Mouse (Mus musculus) gastrocnemius, adult 8-10 months (tissue): ENCODE results near the gene 1500015O10Rik. TPM values are rescaled to one million over a fixed set of nuclear protein-coding genes. Genes with fewer than 3 reads are reported as not detected.

Experiments
- DNase-seq, 2 experiments: peaks; one replicate each; pipeline ENCODE4 v3.0.0; 2022; ENCODE audit warnings: low spot score in 2 of 2
- total RNA-seq, 4 experiments: library from RNA; stranded (reverse); gene quantifications; 2 replicates each; pipeline ENCODE4 v1.2.4; 2022

The 1500015O10Rik gene
- total RNA-seq, result 1 to 10 TPM in 2 of 4 experiments, under 1 TPM in 2; 0.36 to 6.5 (median 1.5) TPM

GRCm38 (mm10) chr1:43730491-43730924 is at the start of gene 1500015O10Rik:
Gene 1500015O10Rik (plus strand): TSS chr1:43730602.
- DNase-seq, result peak; percentile 7 to 29

- DNase-seq, result no peak
These were observed 40.4 kb upstream of the 1500015O10Rik start for GRCm38 (mm10) chr1:43689983-43690382.

- no peak for DNase-seq
These were observed 39.9 kb upstream of the 1500015O10Rik start for GRCm38 (mm10) chr1:43690507-43690906.

DNA sequence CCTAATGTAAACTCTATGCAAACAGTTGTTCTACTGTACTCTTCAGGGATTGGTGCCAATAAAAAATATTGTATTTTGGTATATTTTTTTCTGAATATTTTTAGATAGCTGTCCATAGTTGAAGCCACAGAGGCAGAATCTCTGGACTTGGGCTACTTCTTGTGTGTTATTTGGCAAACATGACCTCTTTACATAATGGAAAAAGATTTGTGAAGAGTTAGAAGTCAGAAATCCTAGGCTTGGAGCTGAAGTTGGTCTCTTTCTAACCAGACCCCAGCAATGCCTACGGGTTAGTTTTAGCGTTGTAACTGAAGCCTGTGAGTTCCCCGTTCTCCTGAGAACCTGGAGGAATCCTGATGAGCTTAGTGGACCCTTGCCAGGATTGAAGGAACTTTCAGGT is 36.3 kb upstream of the 1500015O10Rik start:
- DNase-seq, result no peak

DNA sequence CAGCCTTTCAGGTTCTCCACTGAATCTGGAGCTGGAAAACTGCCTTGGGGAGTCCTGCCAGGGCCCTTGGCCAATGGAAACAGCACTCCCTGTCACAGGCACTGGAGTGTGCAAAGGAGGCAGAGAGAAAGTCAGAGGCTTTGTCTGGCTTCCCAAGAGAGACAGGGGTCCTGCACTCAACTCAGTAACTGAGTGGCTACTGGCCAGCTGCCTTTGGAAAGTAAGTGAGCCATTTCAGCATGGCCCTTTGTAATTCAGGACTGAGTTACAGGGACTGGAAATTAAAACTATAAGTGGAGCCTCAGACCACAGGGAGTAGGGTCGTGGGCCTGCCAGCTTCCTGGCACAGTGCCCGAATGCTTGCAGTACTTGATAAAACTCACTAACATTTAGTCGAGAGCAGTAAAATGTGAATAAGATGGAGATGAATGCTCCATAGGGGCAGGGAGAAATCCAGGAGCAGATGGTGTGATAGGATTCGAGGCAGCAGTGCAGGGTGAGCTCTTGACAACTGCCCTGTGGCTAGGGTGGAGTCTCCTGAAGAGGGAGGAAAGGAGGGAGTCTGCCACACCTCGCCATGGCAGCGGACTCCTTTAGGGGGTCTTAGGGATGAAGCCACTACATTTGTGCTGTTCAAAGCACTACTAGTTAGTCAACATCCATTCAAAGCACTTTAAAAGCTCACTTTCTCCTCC is 35.4 kb upstream of the 1500015O10Rik start:
- peak; percentile 74 to 82 for DNase-seq

- no peak for DNase-seq
These were observed 31.8 kb upstream of the 1500015O10Rik start for GRCm38 (mm10) chr1:43698577-43699000.

DNA sequence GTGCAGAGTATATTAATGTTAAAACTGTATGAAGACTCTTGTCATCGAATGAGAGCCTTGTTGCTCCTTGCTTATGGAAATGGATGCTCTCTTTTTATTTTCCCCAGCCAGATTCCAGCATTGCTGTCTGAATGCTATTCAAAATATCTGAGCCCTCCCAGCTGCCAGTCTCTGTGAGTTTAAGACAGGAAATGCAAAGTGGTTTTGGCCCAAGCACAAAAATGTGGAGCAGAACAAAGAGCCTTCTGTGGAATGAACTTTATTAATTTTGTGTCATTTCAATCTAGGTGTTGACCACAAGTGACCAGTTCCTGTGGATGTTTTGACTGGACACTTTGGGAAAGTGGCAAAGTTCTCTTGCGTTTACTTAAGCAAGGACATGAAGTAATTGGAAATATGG is 15.6 kb upstream of the 1500015O10Rik start:
- no peak for DNase-seq

- no peak for DNase-seq
These were observed 12.4 kb upstream of the 1500015O10Rik start for GRCm38 (mm10) chr1:43717967-43718366.

GRCm38 (mm10) chr1:43718793-43719192 is 11.6 kb upstream of the 1500015O10Rik start:
- DNase-seq, result no peak

DNA sequence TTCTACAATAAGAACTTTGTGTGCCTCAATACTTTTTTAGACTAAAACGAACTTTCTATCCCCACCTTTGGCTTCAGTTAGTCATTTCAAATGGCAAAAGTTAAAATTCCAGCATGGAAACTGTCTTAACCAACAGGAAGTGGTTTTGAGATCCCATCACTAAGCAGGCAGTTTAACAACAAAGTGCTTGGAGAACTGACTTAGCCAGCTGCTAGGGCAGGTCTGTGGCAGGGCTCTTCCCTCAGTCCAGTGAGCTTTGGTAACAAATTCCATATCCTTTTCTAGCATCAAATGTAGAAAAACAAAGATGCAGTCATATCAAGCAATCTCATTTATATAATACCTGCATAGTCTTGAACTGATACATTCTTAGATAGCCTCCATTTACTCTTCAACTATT is 7.9 kb upstream of the 1500015O10Rik start:
- DNase-seq, result no peak

GRCm38 (mm10) chr1:43732100-43732499 is 1.7 kb downstream of the 1500015O10Rik start:
- DNase-seq, result no peak

- DNase-seq, result no peak
These were observed 2.3 kb downstream of the 1500015O10Rik start for GRCm38 (mm10) chr1:43732657-43733056.

DNA sequence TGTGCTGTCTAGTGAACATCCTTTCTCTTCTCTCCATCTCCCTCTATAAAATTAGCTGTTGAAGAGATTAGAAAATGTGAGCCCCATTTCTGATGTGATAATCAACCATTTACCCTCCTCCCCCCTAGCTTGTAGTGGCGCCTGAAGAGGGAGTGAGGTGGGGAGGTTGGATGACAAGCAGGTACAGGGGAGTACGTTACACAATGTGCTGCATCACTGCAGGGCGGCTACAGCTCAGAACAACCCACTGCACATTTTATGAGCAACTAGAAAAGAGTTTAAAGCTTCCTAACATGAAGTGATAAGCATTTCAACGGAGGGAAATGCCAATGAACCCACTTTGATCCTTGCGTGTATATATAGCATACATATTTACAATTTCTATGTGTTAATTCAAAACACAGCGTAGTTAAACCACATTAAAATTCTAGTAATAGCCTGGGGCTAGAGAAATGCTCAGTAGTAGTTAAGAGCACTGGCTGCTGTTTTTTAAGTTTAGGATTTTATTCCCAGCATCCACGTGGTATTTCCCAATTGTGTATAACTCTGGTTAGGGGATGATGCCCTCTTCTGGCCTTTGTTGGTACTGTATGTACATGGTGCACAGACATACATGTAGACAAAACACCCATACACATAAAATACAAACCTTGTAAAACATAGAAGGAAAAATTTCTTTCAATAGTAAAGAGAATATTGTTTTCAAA is 7.6 kb downstream of the 1500015O10Rik start:
- no peak for DNase-seq

DNA sequence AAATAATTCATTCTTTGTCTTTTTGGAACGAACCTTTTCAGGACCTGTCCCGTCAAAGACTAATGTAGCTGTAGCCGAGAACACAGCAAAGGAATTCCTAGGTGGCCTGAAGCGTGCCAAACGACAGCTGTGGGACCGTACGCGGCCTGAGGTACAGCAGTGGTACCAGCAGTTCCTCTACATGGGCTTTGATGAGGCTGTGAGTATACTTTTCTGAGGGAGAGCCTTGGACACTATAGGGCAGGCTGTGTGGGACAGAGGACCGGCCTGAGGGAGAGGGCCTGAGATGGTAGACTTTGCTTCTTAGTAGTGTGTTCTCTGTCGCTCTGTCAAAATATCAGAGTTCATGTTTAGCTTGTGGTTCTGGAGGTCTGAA is 8.1 kb downstream of the 1500015O10Rik start:
- DNase-seq, result no peak

- no peak for DNase-seq
These were observed 24.3 kb downstream of the 1500015O10Rik start for GRCm38 (mm10) chr1:43754448-43755312.

- no peak for DNase-seq
These were observed 29.7 kb downstream of the 1500015O10Rik start for GRCm38 (mm10) chr1:43760085-43760484.

DNA sequence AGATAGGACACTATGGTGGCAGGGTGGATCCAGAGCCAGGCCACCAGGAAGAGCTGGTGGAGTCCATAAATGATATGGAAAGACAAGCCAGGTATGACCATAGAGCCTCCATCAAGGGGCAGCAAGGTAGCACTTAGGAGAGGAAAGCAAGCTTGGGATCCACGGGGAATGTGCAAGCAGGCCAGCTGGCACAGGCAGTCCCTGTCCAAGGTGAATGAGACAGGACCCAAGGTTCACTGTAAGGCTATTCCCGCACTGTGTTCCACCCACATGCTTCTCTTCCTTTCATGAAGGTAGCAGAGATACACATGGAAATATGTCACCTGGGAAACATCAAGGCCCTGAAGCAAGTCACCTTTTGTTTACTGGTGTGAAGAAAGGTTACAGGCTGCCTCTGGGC is 34.1 kb downstream of the 1500015O10Rik start:
- no peak for DNase-seq

GRCm38 (mm10) chr1:43766328-43766727 is 35.9 kb downstream of the 1500015O10Rik start:
- DNase-seq, result no peak

GRCm38 (mm10) chr1:43768385-43768990 is 38.1 kb downstream of the 1500015O10Rik start:
- no peak for DNase-seq

- no peak for DNase-seq
These were observed 38.9 kb downstream of the 1500015O10Rik start for GRCm38 (mm10) chr1:43769348-43769747.

DNA sequence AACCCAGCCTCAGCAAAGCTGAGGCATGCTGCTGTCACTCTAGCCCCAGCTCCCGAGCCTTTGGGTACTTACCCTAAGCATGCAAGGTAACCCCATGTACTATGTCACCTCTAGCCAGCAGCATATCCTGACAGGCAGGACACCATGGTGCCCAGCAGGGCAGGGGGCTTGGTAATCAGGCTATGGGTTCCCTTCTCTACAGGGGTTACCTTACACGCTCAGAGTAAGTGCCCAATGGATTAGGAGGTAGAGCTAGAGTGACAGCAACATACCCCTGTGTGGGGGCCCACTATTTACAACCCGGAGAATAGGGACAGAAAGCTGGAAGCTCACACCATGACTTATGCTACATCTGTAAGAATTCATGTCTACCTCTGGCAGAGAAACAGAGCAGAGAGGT is 39.6 kb downstream of the 1500015O10Rik start:
- DNase-seq, result no peak
